Mouse (Mus musculus) liver, embryonic 12.5 days (tissue): ENCODE data around the gene Asb16. TPM values are rescaled to one million over a fixed set of nuclear protein-coding genes. Genes with fewer than 3 reads are reported as not detected.

Experiments used
- microRNA-seq: library from miRNA; unstranded; fragments of <30 nt; microRNA quantifications from one replicate; pipeline ENCODE4, GENCODE M21; 2017
- polyA plus RNA-seq: library from polyadenylated mRNA; unstranded; fragments of >200 nt; fragmentation: Nextera tagmentation; extraction: Ambion mirVana; gene quantifications from 2 replicates; pipeline ENCODE4 v1.2.1, GENCODE M21; 2016

Asb16 gene
- polyA plus RNA-seq, 1 experiment from 2014 or later, result 0.05 TPM

Small RNA genes within 50 kb of the gene (microRNA-seq; reads per million reads assigned to microRNA genes)
- gene Mir8101, result 9.5 reads per million, percentile 21 among the genes with 10 or more reads in this experiment

Other genes starting within 250 kb of the Asb16 start
- 0.66 and 0.85 TPM in 2 replicates for gene Mpp3, start 240.3 kb upstream of the Asb16 start, polyA plus RNA-seq
- 0.50 and 0.51 TPM in 2 replicates for gene Cd300lg, start 227.2 kb upstream of the Asb16 start, polyA plus RNA-seq
- gene Mpp2, start 180.2 kb upstream of the Asb16 start, polyA plus RNA-seq, result 15.1 and 16.7 TPM in 2 replicates
- gene Ppy, start 167.4 kb upstream of the Asb16 start, polyA plus RNA-seq, result not detected in 2 replicates
- 0.32 TPM in 1 of 2 replicates, not detected in the other for gene Pyy, start 160.9 kb upstream of the Asb16 start, polyA plus RNA-seq
- gene Nags, start 123.2 kb upstream of the Asb16 start, polyA plus RNA-seq, result 7.7 and 8.8 TPM in 2 replicates
- 16.3 TPM in 2 replicates for gene Tmem101, start 112.3 kb upstream of the Asb16 start, polyA plus RNA-seq
- 84.3 and 85.8 TPM in 2 replicates for gene Lsm12, start 83.4 kb upstream of the Asb16 start, polyA plus RNA-seq
- 18.0 and 19.7 TPM in 2 replicates for gene G6pc3, start 79.1 kb upstream of the Asb16 start, polyA plus RNA-seq
- gene Hdac5, start 38.6 kb upstream of the Asb16 start, polyA plus RNA-seq, result 21.7 and 23.1 TPM in 2 replicates
- 19.5 and 19.7 TPM in 2 replicates for gene BC030867, start 19.9 kb upstream of the Asb16 start, polyA plus RNA-seq
- gene Tmub2, start 16.2 kb downstream of the Asb16 start, polyA plus RNA-seq, result 28.4 and 28.9 TPM in 2 replicates
- gene Atxn7l3, start 27.9 kb downstream of the Asb16 start, polyA plus RNA-seq, result 7.3 and 7.5 TPM in 2 replicates
- 97.2 and 98.8 TPM in 2 replicates for gene Ubtf, start 51.0 kb downstream of the Asb16 start, polyA plus RNA-seq
- gene Slc4a1, start 97.5 kb downstream of the Asb16 start, polyA plus RNA-seq, result 913 and 972 TPM in 2 replicates
- gene Rundc3a, start 124.7 kb downstream of the Asb16 start, polyA plus RNA-seq, result 1.9 and 2.1 TPM in 2 replicates
- 365 and 367 TPM in 2 replicates for gene Slc25a39, start 139.2 kb downstream of the Asb16 start, polyA plus RNA-seq
- 55.8 and 58.1 TPM in 2 replicates for gene Grn, start 161.6 kb downstream of the Asb16 start, polyA plus RNA-seq
- gene Fam171a2, start 178.9 kb downstream of the Asb16 start, polyA plus RNA-seq, result 1.3 and 1.9 TPM in 2 replicates
- gene Itga2b, start 201.4 kb downstream of the Asb16 start, polyA plus RNA-seq, result 82.1 and 88.2 TPM in 2 replicates